Mouse (Mus musculus) limb, embryonic 15.5 days (tissue): ENCODE results near the gene Pcyt1a. TPM values are rescaled to one million over a fixed set of nuclear protein-coding genes. Genes with fewer than 3 reads are reported as not detected.
"Not testable (repeated sequence)": the region's sequence is repeated elsewhere in the genome, so short reads cannot be mapped to it uniquely, and the experiment has no call there.

ENCODE experiments used
- ATAC-seq: fragments of 200-750 bp; cut with Nextera tagmentation; 2 replicates; pipeline ENCODE4 v1.8.0; 2017; ENCODE audit warnings: low read depth, moderate TSS enrichment; ENCODE audit not compliant: insufficient number of reproducible peaks, low FRiP score, low TSS enrichment
- H3K27ac ChIP-seq: fragments of 300-500 bp; sonication (generic); 2 replicates; pipeline ENCODE4 v1.5.1; 2015; ENCODE audit warnings: moderate library complexity, mild to moderate bottlenecking, inconsistent platforms
- H3K27me3 ChIP-seq: fragments of 300-500 bp; sonication (generic); 2 replicates; pipeline ENCODE4 v1.6.1; 2015; ENCODE audit warnings: inconsistent platforms
- H3K36me3 ChIP-seq: fragments of 300-500 bp; sonication (generic); 2 replicates; pipeline ENCODE4 v1.6.1; 2015; ENCODE audit warnings: inconsistent platforms
- H3K4me1 ChIP-seq: fragments of 300-500 bp; sonication (generic); 2 replicates; pipeline ENCODE4 v1.6.1; 2015; ENCODE audit warnings: inconsistent platforms
- H3K4me2 ChIP-seq: fragments of 300-500 bp; sonication (generic); 2 replicates; pipeline ENCODE4 v1.6.1; 2015; ENCODE audit warnings: mild to moderate bottlenecking, inconsistent platforms
- H3K4me3 ChIP-seq: fragments of 300-500 bp; sonication (generic); 2 replicates; pipeline ENCODE4 v1.5.1; 2015; ENCODE audit warnings: mild to moderate bottlenecking, inconsistent platforms
- H3K9ac ChIP-seq: fragments of 300-500 bp; sonication (generic); 2 replicates; pipeline ENCODE4 v1.6.1; 2015; ENCODE audit warnings: inconsistent platforms
- H3K9me3 ChIP-seq: fragments of 300-500 bp; sonication (generic); 2 replicates; pipeline ENCODE4 v1.6.1; 2016; ENCODE audit warnings: inconsistent platforms
- WGBS: fragments of 180-500 bp; shearing (Covaris S2); methylation state at CpG from one replicate; pipeline ENCODE4 v1.1.7; 2015; 5-methylcytosine and 5-hydroxymethylcytosine counted together
- polyA plus RNA-seq: library from polyadenylated mRNA; unstranded; fragments of >200 nt; fragmentation: Nextera tagmentation; extraction: Ambion mirVana; gene quantifications from 2 replicates; pipeline ENCODE4 v1.2.1, GENCODE M21; 2015

The Pcyt1a gene
- polyA plus RNA-seq, 1 experiment from 2014 or later = 46.6 TPM

GRCm38 (mm10) chr16:32485209-32485608 lies 54.5 kb downstream of the Pcyt1a start:
- no peak for ATAC-seq
- Histone ChIP-seq H3K27me3 (no peaks in the 10 kb centered on the region), H3K4me1 (no peaks in the 10 kb centered on the region), H3K9ac (no peak overlapping the region), H3K27ac (no peak overlapping the region), H3K4me3 (no peak overlapping the region), H3K4me2 (no peak overlapping the region), H3K9me3 (no peaks in the 10 kb centered on the region), H3K36me3 (no peaks in the 10 kb centered on the region)
- WGBS = 68% methylated on average over 2 of the region's 2 CpGs

GRCm38 (mm10) chr16:32486046-32486445 lies 55.3 kb downstream of the Pcyt1a start:
- Histone ChIP-seq H3K4me3 (no peak overlapping the region), H3K4me1 (no peaks in the 10 kb centered on the region), H3K27ac (no peak overlapping the region), H3K9me3 (no peaks in the 10 kb centered on the region), H3K9ac (no peak overlapping the region), H3K27me3 (no peaks in the 10 kb centered on the region), H3K4me2 (no peak overlapping the region), H3K36me3 (no peaks in the 10 kb centered on the region)
- no peak for ATAC-seq
- WGBS = 66% methylated on average over 6 of the region's 6 CpGs

- ATAC-seq = no peak
- H3K36me3 ChIP-seq = no peaks in the 10 kb centered on the region
- H3K4me2 ChIP-seq = no peak within 1 kb of the TSS
- H3K9me3 ChIP-seq = no peaks in the 10 kb centered on the region
- 51% methylated on average over 15 of the region's 15 CpGs for WGBS
- H3K27ac ChIP-seq = no peak within 1 kb of the TSS
- no peak within 1 kb of the TSS for H3K9ac ChIP-seq
- H3K4me1 ChIP-seq = no peaks in the 10 kb centered on the region
- no peaks in the 10 kb centered on the region for H3K27me3 ChIP-seq
- no peak within 1 kb of the TSS for H3K4me3 ChIP-seq
Observed at GRCm38 (mm10) chr16:32487234-32488111, 56.8 kb downstream of the Pcyt1a start, which contains the start of gene Slc51a. Gene Slc51a (minus strand): TSS chr16:32487879.

- Histone ChIP-seq H3K4me1 (no peaks in the 10 kb centered on the region), H3K27me3 (no peaks in the 10 kb centered on the region), H3K4me3 (no peak overlapping the region), H3K4me2 (no peak overlapping the region), H3K9ac (no peak overlapping the region), H3K9me3 (no peaks in the 10 kb centered on the region), H3K27ac (no peak overlapping the region), H3K36me3 (no peaks in the 10 kb centered on the region)
- WGBS = 90% methylated on average over 3 of the region's 3 CpGs
- ATAC-seq = no peak
Observed at GRCm38 (mm10) chr16:32488939-32489338, 58.2 kb downstream of the Pcyt1a start.

- not testable (repeated sequence) for H3K4me3 ChIP-seq, H3K4me1 ChIP-seq, H3K27me3 ChIP-seq, H3K36me3 ChIP-seq, H3K4me2 ChIP-seq, ATAC-seq, H3K27ac ChIP-seq, H3K9me3 ChIP-seq, H3K9ac ChIP-seq
- whole genome bisulfite sequencing = 59% methylated on average over 6 of the region's 6 CpGs
Observed at GRCm38 (mm10) chr16:32494371-32494770, 63.6 kb downstream of the Pcyt1a start.

- Histone ChIP-seq H3K4me1 (peaks cover 13% of the 10 kb centered on the region; the same call in 1 of the 2 replicates), H3K9ac (no peak within 1 kb of the TSS), H3K27me3 (no peaks in the 10 kb centered on the region), H3K36me3 (no peaks in the 10 kb centered on the region), H3K9me3 (no peaks in the 10 kb centered on the region), H3K27ac (no peak within 1 kb of the TSS), H3K4me2 (no peak within 1 kb of the TSS), H3K4me3 (no peak within 1 kb of the TSS)
- 48% methylated on average over 3 of the region's 3 CpGs for WGBS
- 0 out of 2 replicates have a peak, but pooled peaks have one; percentile 11 for ATAC-seq
Observed at GRCm38 (mm10) chr16:32495965-32496364, 65.2 kb downstream of the Pcyt1a start, which contains the start of gene Zdhhc19. Gene Zdhhc19 (plus strand): TSS chr16:32496265.

GRCm38 (mm10) chr16:32498996-32499395 lies 68.3 kb downstream of the Pcyt1a start:
- no peaks in the 10 kb centered on the region for H3K27me3 ChIP-seq
- no peak overlapping the region for H3K9ac ChIP-seq
- H3K4me2 ChIP-seq = peak overlapping the region; percentile 62; the same call in 1 of the 2 replicates
- 71% methylated on average over 13 of the region's 13 CpGs for WGBS
- no peaks in the 10 kb centered on the region for H3K36me3 ChIP-seq
- no peak for ATAC-seq
- H3K4me3 ChIP-seq = no peak overlapping the region
- no peak overlapping the region for H3K27ac ChIP-seq
- H3K9me3 ChIP-seq = no peaks in the 10 kb centered on the region
- H3K4me1 ChIP-seq = peaks cover 17% of the 10 kb centered on the region; the same call in 1 of the 2 replicates

- Histone ChIP-seq H3K4me3 (peak overlapping the region; percentile 34), H3K36me3 (no peaks in the 10 kb centered on the region), H3K27ac (no peak overlapping the region), H3K9ac (no peak overlapping the region), H3K9me3 (no peaks in the 10 kb centered on the region), H3K4me2 (peak overlapping the region; percentile 62), H3K4me1 (peaks cover 17% of the 10 kb centered on the region; the same call in 1 of the 2 replicates), H3K27me3 (no peaks in the 10 kb centered on the region)
- WGBS = 11% methylated on average over 22 of the region's 22 CpGs
- peak; percentile 73 for ATAC-seq
Observed at GRCm38 (mm10) chr16:32499430-32500037, 68.8 kb downstream of the Pcyt1a start.

GRCm38 (mm10) chr16:32501459-32501858 lies 70.7 kb downstream of the Pcyt1a start:
- Histone ChIP-seq H3K4me2 (no peak overlapping the region), H3K36me3 (no peaks in the 10 kb centered on the region), H3K27ac (no peak overlapping the region), H3K4me1 (peaks cover 13% of the 10 kb centered on the region; the same call in 1 of the 2 replicates), H3K9me3 (no peaks in the 10 kb centered on the region), H3K4me3 (no peak overlapping the region), H3K9ac (no peak overlapping the region), H3K27me3 (no peaks in the 10 kb centered on the region)
- 42% methylated on average over 7 of the region's 7 CpGs for WGBS
- no peak for ATAC-seq

GRCm38 (mm10) chr16:32502621-32503335 lies 72.1 kb downstream of the Pcyt1a start:
- Histone ChIP-seq H3K4me3 (no peak overlapping the region), H3K4me2 (no peak overlapping the region), H3K27ac (no peak overlapping the region), H3K36me3 (no peaks in the 10 kb centered on the region), H3K4me1 (peaks cover 13% of the 10 kb centered on the region; the same call in 1 of the 2 replicates), H3K27me3 (no peaks in the 10 kb centered on the region), H3K9me3 (no peaks in the 10 kb centered on the region), H3K9ac (no peak overlapping the region)
- no peak for ATAC-seq
- WGBS = 82% methylated on average over 12 of the region's 12 CpGs

GRCm38 (mm10) chr16:32503633-32504032 lies 72.9 kb downstream of the Pcyt1a start:
- WGBS = 55% methylated on average over 6 of the region's 6 CpGs
- Histone ChIP-seq H3K9me3 (no peaks in the 10 kb centered on the region), H3K4me2 (no peak overlapping the region)

More at GRCm38 (mm10) chr16:32503633-32504032, 72.9 kb downstream of the Pcyt1a start:
- Histone ChIP-seq H3K27ac (no peak overlapping the region), H3K27me3 (no peaks in the 10 kb centered on the region), H3K36me3 (no peaks in the 10 kb centered on the region), H3K9ac (no peak overlapping the region), H3K4me1 (peaks cover 16% of the 10 kb centered on the region; the same call in 1 of the 2 replicates), H3K4me3 (no peak overlapping the region)
- ATAC-seq = no peak
